Mouse (Mus musculus) sigmoid colon, adult 10 weeks (tissue): Measurements from ENCODE around the gene Hif1an. TPM values are rescaled to one million over a fixed set of nuclear protein-coding genes. Genes with fewer than 3 reads are reported as not detected.

Experiments
- polyA plus RNA-seq: library from polyadenylated mRNA; stranded (reverse); fragments of 350-450 nt; fragmentation: Illumina TruSeq; extraction: RNeasy Lipid Tissue Mini Kit (QIAGEN cat#74804); gene quantifications from one replicate; pipeline ENCODE4 v1.2.3, GENCODE M21; 2014; ENCODE audit warnings: low read depth, low replicate concordance

Gene Hif1an
- 18.4 TPM for polyA plus RNA-seq

DNA sequence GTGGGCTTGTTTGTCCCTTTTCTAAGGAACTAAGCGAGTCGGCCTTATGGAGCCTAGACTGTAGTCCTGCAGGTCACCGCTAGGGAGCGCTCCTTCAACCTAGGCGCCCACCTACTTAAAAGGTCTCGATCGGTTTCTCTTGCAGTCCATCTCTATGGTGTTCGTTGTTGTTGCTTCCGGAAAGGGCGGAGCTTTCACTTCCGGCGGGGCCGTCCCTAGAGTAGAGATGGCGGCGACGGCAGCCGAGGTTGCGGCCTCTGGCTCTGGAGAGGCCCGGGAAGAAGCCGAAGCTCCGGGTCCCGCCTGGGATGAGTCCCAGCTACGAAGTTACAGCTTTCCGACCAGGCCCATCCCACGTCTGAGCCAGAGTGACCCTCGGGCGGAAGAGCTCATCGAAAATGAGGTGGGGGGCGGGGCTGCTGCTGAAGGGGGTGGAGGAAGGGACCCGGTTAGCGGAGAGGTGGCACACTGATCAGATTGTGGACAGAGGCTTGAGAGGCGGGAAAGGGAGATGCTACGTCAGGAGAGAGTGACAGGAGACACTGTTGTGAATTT, at the start of gene Hif1an:
TSS of gene Hif1an (plus strand) at position 199 of the 555 bp plus-strand sequence.

DNA sequence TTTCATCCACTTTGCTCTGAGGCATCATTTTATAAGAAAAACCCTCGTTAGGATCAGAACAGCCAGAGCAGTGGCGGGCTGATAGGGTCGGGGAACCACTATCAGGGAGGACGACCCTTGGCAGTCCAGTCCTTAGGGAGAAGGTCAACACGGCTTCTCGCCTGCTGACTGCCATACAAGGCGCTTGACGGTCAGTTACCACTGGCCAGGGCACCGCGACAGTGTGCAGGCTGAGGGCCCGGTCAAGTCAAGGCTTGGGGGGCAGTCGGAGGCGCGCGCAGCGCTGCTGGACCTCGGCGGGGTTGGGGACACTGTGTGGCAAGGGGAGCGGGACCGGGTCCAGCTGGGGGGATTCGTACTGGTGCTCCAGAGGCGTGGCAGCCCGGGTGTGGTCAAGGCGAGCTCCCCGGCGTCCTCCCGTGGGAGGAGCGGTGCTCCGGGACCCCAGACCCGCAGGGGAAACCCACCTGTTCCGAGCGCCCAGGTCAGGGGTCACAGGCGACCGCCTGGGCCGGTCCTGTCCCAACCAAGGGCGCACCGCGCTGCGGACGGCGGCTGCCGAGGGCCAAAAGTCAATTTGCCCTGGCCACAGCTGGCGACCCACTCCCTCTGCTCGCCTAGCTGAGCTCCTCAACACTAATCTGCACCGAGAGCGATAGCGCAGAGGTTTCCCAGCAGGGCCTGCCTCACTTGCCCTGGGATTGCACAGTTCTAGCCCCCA, 17.2 kb upstream of the Hif1an start, which contains the start of gene Sec31b:
TSS of gene Sec31b (minus strand) at position 544 of the 721 bp plus-strand sequence.

DNA sequence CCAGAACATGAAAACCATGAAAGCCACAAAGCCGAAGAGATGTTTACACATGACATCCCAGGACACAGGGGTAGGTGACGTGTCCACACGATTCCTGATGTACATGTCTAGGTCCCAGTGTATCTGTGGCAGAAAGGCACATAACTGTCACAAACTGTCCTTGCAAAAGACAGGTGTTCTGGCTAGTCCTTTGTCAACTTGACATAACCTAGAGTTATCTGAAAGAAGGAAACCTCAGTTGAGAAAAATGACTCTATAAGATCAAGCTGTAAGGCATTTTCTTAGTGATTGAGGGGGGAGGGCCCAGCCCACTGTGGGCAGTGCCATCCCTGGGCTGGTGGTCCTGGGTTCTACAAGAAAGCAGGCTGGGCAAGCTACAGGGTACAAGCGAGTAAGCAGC, 9.9 kb upstream of the Hif1an start, which contains the start of gene Gm20538:
TSS of gene Gm20538 (minus strand) at position 101 of the 400 bp plus-strand sequence.

DNA sequence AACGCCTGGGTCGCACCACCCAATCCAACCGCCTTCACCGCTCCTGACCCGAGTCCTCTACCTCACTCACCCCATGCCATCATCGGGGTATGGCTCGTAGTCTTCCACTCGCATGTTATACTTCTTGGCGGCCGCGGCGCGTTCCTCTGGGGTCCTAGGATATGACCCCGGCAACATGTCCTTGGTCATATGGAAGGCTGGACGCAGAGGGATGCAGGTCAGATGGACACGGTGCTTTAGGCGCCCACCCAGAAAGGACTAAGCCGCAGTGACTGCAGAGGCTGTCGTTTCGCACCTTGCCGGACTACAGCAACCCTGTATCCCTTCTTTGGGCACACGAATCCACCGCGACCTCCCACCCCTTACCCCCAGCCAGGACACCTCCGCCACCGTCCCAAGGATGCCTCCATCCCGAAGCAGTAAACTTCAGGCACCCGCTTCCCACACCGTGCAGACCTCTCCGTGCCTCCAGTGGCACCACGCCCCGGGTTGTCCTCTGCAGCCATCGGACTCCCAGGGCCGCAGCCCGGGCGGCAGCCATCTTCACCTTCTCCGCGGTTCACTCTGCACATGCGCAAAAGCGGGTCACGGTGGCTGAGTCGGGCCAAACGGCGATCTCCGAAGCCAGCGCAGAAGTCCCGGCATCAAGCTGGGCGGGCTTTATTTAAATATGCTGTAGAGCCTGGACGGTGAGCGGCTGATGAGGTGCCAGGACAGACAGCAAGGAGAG, 7.6 kb upstream of the Hif1an start, which contains the start of gene Ndufb8:
TSS of gene Ndufb8 (minus strand) at position 580 of the 730 bp plus-strand sequence.

Other genes with a start within 250 kb of the Hif1an start
- gene Scd4, start 229.8 kb upstream of the Hif1an start, polyA plus RNA-seq: 1.3 TPM
- 175 TPM for gene Scd1, start 155.0 kb upstream of the Hif1an start, polyA plus RNA-seq
- gene Wnt8b, start 69.4 kb upstream of the Hif1an start, polyA plus RNA-seq: 0.85 TPM
- not detected for gene Sec31b, start 17.0 kb upstream of the Hif1an start, polyA plus RNA-seq
- not detected for gene Gm20538, start 10.0 kb upstream of the Hif1an start, polyA plus RNA-seq
- 60.5 TPM for gene Ndufb8, start 7.4 kb upstream of the Hif1an start, polyA plus RNA-seq
- gene Pax2, start 193.2 kb downstream of the Hif1an start, polyA plus RNA-seq: not detected